Mouse (Mus musculus) gastrocnemius, postnatal 14 days (tissue): ENCODE results near the gene Mfsd4b3. TPM values are rescaled to one million over a fixed set of nuclear protein-coding genes. Genes with fewer than 3 reads are reported as not detected.
"Not testable (repeated sequence)": the region's sequence is repeated elsewhere in the genome, so short reads cannot be mapped to it uniquely, and the experiment has no call there.

Source experiments
- DNase-seq: peaks from one replicate; pipeline ENCODE4 v3.0.0; 2021; ENCODE audit warnings: mixed read lengths
- intact Hi-C: fragments of 180-260 bp; cut with DNase I; formaldehyde crosslinking; loops from one replicate; pipeline ENCODE4 v1.15.1; 2025; ENCODE audit warnings: low total_unique reads
- long read RNA-seq, 2 experiments: library from polyadenylated mRNA; stranded (forward); transcript quantifications; one replicate each; pipeline ENCODE4 v2.0.0; 2021
- total RNA-seq, 2 experiments: library from RNA; stranded (reverse); gene quantifications; 2 replicates each; pipeline ENCODE4 v1.2.3; 2021

Gene Mfsd4b3
- 1 to 10 TPM; 3.0 to 6.2 TPM for total RNA-seq
- long read RNA-seq, experiment 1, partial matches to known transcripts = 0 of 1 reads
- long read RNA-seq, experiment 1, other reads (novel, unspliced or antisense) = 1 of 1 reads
- long read RNA-seq, experiment 2, partial matches to known transcripts = 0 of 6 reads
- long read RNA-seq, experiment 2, other reads (novel, unspliced or antisense) = 2 of 6 reads

DNA sequence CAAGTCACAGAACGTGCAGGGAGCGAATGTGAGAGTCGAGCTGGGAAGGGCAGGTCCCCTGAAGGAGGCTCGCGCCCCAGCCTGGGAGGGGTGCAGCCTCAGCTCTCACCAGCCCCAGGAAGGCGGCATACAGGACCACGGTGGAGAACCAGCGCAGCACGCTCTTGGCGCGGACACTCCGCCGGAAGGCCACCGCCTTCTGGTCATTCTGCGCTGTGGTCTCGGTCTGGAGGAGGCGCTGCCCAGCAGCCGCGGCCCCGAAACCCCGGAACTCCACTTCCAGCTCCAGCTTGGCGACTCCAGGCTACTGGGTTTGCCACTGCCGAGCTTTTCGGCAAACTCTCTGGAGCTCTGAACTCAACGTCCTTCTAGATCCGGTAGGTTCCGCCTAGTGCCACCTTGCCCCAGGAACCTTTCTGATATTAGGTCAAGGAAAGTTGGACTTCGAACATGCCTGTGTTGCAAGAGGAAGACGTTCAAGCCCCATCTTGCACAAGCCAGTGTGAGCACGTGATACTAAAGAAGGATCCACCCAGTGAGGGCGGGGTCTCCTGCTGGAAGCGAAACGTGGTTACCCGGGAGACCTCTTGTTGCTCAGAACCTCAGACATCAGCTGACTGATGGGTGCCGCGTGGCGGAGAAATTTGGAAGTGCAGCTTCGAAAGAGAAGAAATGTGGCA, at the start of gene Mfsd4b3:
Gene Mfsd4b3, minus strand, starts transcription at position 393 of the 680 bp plus-strand sequence.
- intact Hi-C loops = no loop called here
- DNase-seq = peak; percentile 95

- no peak for DNase-seq
- intact Hi-C loops = no loop called here
Observed at GRCm38 (mm10) chr10:40009591-40009990, 49.6 kb upstream of the Mfsd4b3 start.

DNA sequence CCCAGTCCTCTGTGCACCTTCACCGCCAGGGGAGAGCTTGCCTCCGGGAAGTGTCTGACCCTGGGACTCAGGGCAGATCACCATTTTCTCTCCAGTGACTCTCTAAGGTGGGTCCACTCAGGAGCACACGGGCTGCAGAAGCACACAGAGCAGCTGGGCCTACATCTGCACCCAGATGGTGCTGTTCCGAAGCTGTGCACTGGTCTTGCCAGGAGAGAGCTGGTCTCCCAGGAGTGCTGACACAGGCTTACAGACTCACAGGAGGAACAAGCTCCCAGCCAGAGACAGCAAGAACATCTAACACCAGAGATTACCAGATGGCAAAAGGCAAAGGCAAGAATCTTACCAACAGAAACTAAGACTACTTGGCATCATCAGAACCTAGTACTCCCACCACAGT, 48.9 kb upstream of the Mfsd4b3 start:
- intact Hi-C loops, DNase-seq: not testable (repeated sequence)

- no peak for DNase-seq
- intact Hi-C loops = no loop called here
Observed at GRCm38 (mm10) chr10:40007953-40008352, 48.0 kb upstream of the Mfsd4b3 start.

DNA sequence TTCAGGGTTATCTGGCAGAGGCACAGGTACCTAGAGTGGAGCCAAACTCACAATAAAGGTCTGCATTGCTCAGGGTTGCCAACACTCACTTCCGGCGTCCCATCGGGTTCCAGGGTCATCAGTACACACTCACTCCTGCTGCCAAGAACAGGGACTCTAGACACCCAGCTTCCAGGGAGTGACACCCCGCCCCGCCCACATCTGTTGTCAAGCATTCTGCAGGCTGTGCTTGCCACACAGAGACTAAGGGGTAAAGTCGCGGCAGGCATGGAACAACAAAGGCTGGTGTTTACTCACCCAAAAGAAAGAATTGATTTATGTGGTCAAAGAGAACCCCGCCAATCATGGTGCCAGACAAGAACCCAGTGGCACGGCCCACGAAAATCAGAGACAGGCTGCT, 47.0 kb upstream of the Mfsd4b3 start:
- intact Hi-C loops = no loop called here
- no peak for DNase-seq

DNA sequence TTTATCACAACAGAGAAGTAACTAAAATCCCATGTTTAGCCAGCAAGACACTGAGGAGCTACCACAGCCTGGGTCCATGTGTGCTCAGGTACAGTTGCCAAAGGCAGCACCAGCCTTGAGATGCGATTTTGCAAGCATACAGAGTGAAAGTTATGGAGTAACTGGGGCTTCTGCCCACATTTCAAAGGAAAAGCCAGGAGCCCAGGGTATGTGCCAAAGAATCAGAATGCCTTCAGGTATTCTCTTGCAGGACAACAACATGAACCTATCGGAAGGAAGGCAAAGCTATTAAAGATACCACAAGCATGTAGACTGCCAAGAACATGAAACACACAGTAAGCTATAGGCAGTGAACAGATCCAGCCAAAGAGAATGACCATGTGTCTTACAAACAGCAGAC, 40.8 kb upstream of the Mfsd4b3 start:
- no peak for DNase-seq
- intact Hi-C loops = no loop called here

DNA sequence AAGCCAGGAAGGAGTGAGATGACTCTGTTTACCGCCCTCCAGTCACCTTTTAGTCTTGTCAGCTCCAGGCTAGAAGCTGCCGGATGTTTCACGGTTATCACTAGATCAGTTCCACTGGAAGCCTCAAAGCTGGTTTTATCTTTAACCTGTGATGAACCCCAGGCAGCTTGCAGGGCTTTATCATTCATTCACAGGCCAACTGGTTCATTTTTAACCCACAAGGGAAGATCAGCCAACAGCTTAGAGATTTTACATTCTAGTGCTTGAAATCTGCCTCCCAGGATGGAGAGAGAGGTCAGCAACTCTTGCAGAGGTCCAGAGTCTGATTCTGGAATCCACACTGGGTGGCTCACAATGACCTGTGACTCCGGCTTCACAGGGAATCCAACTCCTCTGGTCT, 31.2 kb upstream of the Mfsd4b3 start:
- no peak for DNase-seq
- intact Hi-C loops = no loop called here

DNA sequence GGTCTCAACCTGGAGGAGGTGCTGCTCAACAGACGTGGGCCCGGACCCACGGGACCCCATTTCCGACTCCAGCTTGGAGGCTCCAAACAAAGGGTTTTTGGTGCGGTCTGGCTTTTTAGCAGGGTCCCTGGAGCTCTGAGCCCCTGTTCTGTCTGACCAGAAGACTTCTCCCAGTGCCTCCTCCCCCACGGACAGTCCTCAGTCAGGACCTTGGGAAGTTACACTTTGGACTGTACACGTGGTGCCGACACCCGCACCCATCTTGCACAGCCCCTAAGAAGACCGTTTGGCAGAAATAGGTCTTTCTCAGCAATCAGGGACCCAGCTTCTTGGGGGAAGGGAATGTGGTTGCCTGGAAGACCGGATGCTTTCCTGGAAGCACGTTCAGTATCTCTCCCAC, 26.5 kb upstream of the Mfsd4b3 start, which contains the start of gene Mfsd4b5:
Gene Mfsd4b5, minus strand, starts transcription at position 181 of the 400 bp plus-strand sequence.
- no peak for DNase-seq
- intact Hi-C loops = no loop called here

GRCm38 (mm10) chr10:39982604-39983003, 22.7 kb upstream of the Mfsd4b3 start:
- DNase-seq = no peak
- intact Hi-C loops = no loop called here

GRCm38 (mm10) chr10:39978231-39978630, 18.3 kb upstream of the Mfsd4b3 start:
- intact Hi-C loops = no loop called here

GRCm38 (mm10) chr10:39977346-39977745, 17.4 kb upstream of the Mfsd4b3 start:
- intact Hi-C loops = no loop called here
- no peak for DNase-seq

More at GRCm38 (mm10) chr10:39978231-39978630, 18.3 kb upstream of the Mfsd4b3 start:
- no peak for DNase-seq

DNA sequence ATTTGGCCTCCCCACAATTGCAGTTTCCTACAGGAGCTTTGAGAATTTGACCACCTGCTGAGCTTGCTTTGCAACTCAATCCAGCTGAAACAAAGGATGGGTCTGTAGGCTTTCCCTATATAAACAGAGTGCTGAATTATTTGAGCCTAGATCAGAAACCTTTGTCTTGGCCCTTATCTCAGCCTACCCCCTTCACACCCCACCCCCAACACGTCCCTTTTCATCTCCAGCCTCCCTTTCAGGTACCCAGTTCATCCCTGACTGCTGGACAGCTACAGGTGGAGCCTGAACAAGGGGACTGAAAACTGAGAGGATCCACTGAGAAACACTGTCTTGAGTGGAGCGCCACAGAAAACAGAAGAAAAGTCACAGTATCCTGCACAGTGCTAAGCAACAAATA, 15.8 kb upstream of the Mfsd4b3 start:
- intact Hi-C loops = no loop called here
- no peak for DNase-seq

DNA sequence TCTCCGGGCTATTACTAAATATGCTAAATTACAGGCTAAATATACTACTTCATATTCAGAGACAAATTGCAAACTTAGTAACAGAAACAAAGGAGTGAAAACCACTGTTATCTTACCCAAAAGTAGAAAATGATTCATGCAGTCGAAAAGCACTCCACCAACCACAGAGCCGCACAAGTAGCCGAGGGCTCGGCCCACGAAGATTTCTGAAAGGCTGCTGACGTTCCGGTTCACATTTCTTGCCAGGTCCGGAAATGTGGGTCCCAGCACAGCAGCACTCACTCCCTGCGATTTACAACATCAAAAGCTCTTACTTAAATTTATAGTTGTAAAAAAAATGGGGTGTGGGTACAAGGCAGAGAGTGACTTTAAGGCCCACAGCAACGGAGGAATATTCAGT, 15.0 kb upstream of the Mfsd4b3 start:
- intact Hi-C loops = no loop called here
- DNase-seq = no peak

DNA sequence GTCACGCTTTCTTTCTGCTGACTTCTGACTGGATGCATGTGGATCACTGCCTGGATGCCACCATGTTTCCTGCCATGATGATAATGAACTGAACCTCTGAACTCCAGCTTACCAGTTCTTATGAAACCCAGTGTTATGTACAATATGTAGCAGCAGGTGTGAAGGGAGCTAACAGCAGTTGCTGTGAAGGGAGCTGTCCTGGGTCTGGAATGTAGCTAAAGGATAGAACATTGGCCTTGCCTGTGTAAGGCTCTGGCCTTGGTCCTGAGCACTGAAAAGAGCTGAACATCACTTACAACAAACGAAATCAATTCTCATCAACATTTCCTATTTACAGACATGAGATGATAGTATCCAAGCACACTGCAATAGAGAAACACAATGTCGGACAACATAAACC, 7.6 kb upstream of the Mfsd4b3 start:
- intact Hi-C loops = no loop called here
- no peak for DNase-seq

GRCm38 (mm10) chr10:39961906-39962305, 2.0 kb upstream of the Mfsd4b3 start:
- DNase-seq = no peak
- intact Hi-C loops = no loop called here

DNA sequence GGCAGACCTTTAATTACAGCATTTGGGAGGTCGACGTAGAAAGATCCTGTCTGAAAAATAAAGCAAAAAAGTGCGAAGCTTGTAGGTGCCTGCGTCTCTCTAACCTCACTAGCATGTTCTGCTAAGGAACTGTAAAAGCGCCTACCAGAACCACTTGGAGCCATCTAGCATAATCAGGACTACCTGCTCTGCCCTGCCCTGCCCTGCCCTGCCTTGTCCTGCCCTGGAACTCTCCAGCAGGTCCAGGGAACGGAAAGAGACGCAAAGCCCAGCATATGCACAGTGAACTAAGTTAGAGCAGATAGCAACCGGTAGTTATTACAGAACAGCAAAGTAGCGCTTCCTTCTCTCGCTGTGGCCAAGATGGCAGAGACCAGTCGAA, 479 bp upstream of the Mfsd4b3 start:
- DNase-seq = no peak
- intact Hi-C loops = no loop called here

DNA sequence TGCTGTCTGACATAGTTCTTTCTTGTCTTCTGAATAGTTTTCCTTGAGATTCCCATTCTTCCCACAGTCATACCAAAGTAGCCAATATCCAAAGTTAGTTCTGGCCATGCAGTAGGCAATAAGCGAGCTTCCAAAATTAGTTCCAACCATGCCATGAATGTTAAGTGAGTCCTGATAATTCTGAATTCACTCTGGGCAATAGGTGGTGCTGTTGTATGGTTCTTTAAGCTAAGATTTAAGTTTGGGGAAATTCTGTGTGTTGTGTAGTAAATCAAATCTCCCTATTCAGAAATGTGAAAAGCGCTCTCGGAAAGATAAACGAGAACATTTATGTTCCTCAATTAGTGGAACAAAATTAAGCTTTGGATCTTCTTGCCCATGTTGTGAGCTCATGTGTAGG, 1.7 kb downstream of the Mfsd4b3 start:
- no peak for DNase-seq
- intact Hi-C loops = no loop called here

GRCm38 (mm10) chr10:39956340-39956878, 3.5 kb downstream of the Mfsd4b3 start:
- no peak for DNase-seq
- intact Hi-C loops = no loop called here

GRCm38 (mm10) chr10:39955163-39955562, 4.8 kb downstream of the Mfsd4b3 start:
- DNase-seq = no peak
- intact Hi-C loops = no loop called here

DNA sequence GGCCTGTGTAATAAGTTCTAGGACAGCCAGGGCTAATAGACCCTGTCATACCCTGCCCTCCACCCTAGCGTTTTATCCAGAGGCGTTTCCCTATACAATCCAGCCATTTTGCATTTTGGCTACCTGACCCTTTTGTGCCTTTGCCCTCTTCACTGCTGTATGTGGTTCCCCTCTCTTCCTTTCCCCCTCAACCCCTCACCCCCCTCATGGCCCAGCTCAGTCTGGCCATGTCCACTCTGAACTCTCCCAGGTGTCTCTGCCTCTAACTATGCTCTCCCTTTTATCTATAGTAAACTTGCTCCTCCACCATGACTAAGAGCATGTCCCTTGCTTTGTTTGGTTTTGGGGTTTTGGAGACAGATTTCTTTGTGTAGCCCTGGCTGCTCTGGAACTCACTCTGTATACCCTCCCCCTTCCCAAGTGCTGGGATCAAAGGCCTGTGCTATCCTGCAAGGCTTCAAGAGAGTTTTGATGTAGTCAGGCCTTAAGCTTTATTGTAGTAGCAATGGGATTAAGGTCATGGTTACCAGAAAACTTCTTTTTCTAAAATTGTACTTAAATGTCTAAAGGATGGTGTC, 10.5 kb downstream of the Mfsd4b3 start:
- intact Hi-C loops = no loop called here
- no peak for DNase-seq

GRCm38 (mm10) chr10:39947195-39947594, 12.8 kb downstream of the Mfsd4b3 start:
- intact Hi-C loops, DNase-seq: not testable (repeated sequence)
